Mouse (Mus musculus): ENCODE measurements at regions not wholly inside any gene's neighbourhood (a gene's known extent, or its start where the extent isn't known, plus 50 kb on each side); places are given as distances from the start of the nearest gene placed in this dataset.

- DNase-seq = peak; percentile 59
These were observed 70.4 kb downstream of the Irx5 start for GRCm38 (mm10) chr8:92427801-92428200.

- no peak for DNase-seq
These were observed 79.7 kb downstream of the Irx5 start for GRCm38 (mm10) chr8:92437075-92437663.

GRCm38 (mm10) chr8:92438294-92438693 is 80.9 kb downstream of the Irx5 start:
- no peak for DNase-seq

GRCm38 (mm10) chr8:92439713-92440436 is 82.5 kb downstream of the Irx5 start:
- no peak for DNase-seq

GRCm38 (mm10) chr8:92442086-92442485 is 84.7 kb downstream of the Irx5 start:
- no peak for DNase-seq

- no peak for DNase-seq
These were observed 101.9 kb downstream of the Irx5 start for GRCm38 (mm10) chr8:92459291-92459690.

GRCm38 (mm10) chr8:92460129-92460953 is 102.9 kb downstream of the Irx5 start:
- no peak for DNase-seq

GRCm38 (mm10) chr8:92469141-92470000 is 111.9 kb downstream of the Irx5 start:
- no peak for DNase-seq

GRCm38 (mm10) chr8:92472257-92472656 is 114.8 kb downstream of the Irx5 start:
- DNase-seq = no peak

- no peak for DNase-seq
These were observed 115.4 kb downstream of the Irx5 start for GRCm38 (mm10) chr8:92472817-92473216.

GRCm38 (mm10) chr8:92482393-92482792 is 125.0 kb downstream of the Irx5 start:
- no peak for DNase-seq

GRCm38 (mm10) chr8:92483055-92483765 is 125.8 kb downstream of the Irx5 start:
- DNase-seq = no peak

- no peak for DNase-seq
These were observed 131.2 kb downstream of the Irx5 start for GRCm38 (mm10) chr8:92488526-92489159.

GRCm38 (mm10) chr8:92491533-92491932 is 134.1 kb downstream of the Irx5 start:
- DNase-seq = no peak

- no peak for DNase-seq
These were observed 136.0 kb downstream of the Irx5 start for GRCm38 (mm10) chr8:92493403-92493802.

GRCm38 (mm10) chr8:92505552-92506281 is 148.3 kb downstream of the Irx5 start:
- no peak for DNase-seq

GRCm38 (mm10) chr8:92506436-92506835 is 149.0 kb downstream of the Irx5 start:
- no peak for DNase-seq

- no peak for DNase-seq
These were observed 149.5 kb downstream of the Irx5 start for GRCm38 (mm10) chr8:92506906-92507305.

GRCm38 (mm10) chr8:92515385-92515784 is 158.0 kb downstream of the Irx5 start:
- no peak for DNase-seq

GRCm38 (mm10) chr8:92518031-92518430 is 156.1 kb upstream of the Irx6 start:
- no peak for DNase-seq

GRCm38 (mm10) chr8:92518486-92518885 is 155.6 kb upstream of the Irx6 start:
- no peak for DNase-seq

Measured in cerebellum, adult 11 months (tissue).